Mouse (Mus musculus) frontal cortex, postnatal 25 days (tissue): Measurements from ENCODE around the gene Zfp787.
"Not testable (repeated sequence)": the region's sequence is repeated elsewhere in the genome, so short reads cannot be mapped to it uniquely, and the experiment has no call there.

Experiments used
- DNase-seq, 2 experiments: peaks; one replicate each; pipeline ENCODE4 v3.0.0; 2022; ENCODE audit warnings: low spot score in 2 of 2

The Zfp787 gene

GRCm38 (mm10) chr7:6121128-6121527 is 34.7 kb downstream of the Zfp787 start:
- not testable (repeated sequence) for DNase-seq

GRCm38 (mm10) chr7:6120104-6120503 is 35.7 kb downstream of the Zfp787 start:
- not testable (repeated sequence) for DNase-seq

- no peak for DNase-seq
Observed at GRCm38 (mm10) chr7:6119501-6119900, 36.3 kb downstream of the Zfp787 start.
